Mouse (Mus musculus) cerebellum, adult 9-11 months (tissue): ENCODE results near the gene Matn4.

ENCODE experiments used
- DNase-seq: peaks from one replicate; pipeline ENCODE4 v3.0.0; 2022

Matn4 gene

DNA sequence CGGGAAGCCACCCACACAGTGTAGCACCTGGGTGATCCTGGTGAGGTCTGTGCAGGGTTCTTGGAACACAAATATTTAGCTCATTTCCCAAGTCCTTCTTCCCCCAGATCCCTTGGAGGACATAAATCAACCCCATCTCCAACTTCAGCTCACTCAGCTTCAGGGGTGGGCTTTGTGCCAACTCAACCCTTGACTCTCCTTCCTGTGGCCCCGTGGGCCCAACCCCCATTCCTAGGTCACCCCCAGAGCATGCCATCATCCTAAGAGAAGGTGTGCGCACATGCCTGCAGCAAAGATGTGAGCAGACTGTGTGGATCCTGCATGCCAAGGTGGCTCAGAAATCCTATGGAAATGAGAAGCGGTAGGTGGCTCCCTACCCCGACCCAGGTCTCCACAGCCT is 559 bp upstream of the Matn4 start:
- no peak for DNase-seq

DNA sequence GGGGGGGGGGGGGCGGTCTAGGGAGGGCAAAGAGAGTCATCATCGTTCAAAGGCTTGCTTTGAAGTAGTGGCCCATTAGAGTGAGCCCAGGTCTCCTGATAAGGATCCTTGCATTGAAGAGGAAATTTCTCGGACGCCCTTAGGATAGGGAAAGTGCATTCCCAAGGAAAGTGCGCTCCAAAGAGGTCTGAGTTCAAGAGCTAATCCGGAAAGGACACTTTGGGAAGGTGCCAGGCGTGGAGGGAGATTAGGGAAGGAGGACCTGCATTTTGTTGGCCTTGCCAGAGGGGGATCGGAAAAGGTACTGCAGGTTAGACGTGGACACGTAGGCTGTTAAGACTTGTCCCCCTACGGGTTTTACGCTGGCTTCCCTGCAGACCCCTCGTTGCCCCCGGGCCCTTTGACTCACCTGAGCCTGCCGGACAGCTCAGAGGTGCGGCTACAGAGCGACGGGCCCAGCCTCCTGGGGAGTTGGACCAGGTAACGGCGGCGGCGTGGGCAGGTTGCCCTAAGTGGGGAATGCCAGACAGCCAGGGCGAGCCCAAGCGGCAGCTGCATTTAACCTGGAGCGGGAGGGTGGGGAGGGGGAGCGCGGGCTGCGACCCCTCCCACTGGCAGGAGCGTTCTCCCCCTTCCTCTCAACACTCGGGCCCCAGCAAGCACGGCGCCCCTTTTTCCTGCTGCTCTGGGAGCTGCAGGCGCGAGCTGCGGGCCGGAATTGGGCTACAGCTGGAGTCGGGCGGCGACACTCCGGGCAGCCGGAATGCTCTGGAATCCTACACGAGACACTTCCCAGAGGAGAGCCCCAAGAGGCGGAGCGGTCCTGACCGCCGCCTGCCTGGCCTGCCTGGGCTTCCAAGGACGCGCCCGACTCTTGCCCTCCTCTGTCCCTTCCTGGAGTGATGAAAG is 624 bp downstream of the Matn4 start:
- DNase-seq = no peak

DNA sequence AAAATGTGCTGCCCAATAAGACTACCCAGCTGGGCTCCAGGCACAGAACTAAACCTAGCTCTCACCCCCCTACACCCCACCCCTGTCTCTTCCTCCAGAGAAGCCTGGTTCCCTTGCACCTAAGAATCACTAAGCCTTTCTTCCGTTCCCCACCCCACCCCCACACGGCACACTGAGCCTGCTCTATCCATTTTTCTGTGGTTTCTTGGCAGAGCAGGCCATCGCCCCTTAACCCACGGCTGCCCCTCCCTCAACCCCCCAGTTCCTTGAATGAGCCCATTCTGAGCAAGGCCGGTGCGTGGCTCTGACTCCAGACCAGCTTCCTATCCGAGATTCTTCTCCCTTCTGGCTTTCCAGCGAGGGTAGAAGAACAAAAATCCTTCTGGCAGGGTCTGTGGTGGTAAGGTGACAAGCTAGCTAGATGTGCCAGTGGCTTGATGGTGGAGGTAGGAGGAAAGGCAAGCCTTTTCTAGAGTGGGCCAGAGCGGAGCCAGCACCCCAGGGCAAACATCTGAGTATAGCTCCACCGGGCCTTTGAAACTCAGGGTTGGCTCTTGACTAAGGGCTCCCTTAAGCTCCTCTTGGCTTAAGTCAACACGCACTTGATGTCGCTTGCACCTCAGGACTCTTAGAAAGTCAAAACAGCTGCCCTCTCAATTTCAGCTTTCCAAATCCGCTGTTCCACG is 1.4 kb downstream of the Matn4 start:
- no peak for DNase-seq

DNA sequence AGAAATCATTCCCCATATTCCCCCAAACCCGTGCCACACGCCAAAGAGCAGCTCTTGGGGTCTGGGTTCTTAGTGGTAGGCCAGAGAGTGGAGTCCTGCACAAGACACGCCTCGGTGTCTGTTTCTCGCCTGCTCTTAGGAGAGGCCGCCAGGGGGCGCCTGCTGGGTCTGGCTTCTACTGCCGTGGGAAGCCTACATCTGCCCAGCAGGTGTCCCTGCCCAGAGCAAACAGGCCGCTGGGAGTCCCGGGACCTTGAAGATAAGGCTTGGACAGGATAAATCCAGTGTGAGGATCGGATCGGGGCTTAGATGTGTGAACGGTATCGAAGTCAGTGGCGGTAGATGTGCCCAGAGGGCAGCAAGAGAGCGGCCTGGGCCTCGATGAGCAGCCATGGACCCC is 2.1 kb downstream of the Matn4 start, which contains the start of gene Rbpjl:
Gene Rbpjl, plus strand, starts transcription at position 236 of the 400 bp plus-strand sequence.
- DNase-seq = peak; percentile 31

DNA sequence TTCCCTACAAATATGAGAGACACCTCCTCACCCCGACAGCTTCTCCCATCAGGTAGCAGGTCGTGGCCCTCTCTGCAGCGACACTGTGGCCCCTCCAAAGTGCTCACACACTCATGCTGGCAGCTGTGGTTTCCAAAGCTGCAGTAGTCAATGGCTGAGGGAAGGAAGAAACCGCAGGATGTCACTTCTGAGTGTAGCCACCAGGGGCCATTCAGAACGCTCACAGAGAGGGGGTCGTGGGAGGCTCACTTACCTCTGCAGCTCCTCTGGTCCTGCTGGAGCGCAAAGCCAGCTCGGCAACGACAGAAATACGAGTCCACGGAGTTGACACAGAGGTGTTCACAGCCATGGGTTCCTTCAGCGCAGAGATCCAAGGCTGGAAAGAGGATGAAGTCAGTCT is 8.0 kb downstream of the Matn4 start:
- DNase-seq = no peak

DNA sequence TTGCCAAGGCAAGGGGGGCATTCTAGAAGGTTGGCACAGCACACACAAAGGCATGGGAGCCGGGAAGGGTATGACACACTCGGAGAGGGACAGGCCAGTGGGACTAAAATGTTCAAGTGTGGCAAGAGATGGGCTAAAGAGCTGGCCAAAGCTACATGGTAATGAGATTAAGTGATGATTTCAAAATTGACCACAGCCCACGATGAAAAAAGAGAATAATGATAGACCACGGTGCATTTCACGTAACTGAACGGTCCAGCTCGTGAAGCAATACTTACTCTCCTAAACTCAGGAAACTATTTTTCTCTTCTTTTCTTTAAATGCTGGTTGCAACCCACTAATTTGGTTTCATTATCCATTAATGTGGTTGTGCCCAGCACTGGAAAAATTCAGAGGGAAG is 8.9 kb downstream of the Matn4 start:
- DNase-seq = no peak

DNA sequence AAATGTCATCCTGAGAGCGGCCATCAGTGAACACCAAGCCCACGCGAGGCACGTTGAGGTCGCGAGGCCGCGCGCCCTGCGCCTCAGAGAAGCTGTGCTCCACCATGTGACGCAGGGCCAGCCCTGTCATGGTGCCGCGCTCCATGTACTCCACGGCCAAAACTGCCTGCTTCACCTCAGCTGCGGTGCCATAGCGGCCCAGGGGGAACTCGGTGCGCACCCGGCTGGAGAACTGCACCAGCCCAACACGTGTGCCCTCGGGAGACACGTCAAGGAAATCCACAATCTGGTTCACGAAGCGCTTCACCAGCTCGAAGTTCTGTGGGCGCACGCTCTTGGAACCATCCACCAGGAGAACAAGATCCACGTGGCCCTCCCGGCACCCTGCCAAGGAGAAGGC is 11.8 kb downstream of the Matn4 start:
- DNase-seq = no peak

DNA sequence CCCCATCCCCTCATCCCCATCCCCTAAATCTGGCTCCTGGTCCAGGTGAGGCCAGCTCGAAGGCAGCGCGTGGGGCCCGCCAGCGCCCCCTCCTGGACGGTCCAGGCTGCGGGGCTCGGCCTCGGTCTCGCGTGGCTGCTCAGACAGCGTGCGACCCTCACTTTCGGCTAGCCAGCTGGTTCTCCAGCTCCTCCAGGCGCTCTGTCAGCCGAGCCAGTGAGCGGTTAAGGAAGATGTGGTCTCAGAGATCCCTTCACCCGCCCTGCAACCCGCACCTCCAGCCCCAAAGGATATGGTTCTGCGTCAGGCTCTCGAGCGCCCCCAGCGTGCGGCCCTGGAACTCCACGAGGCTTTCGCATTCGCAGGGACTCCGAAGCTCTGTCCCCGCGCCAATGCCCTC is 15.5 kb downstream of the Matn4 start:
- peak; percentile 80 for DNase-seq

DNA sequence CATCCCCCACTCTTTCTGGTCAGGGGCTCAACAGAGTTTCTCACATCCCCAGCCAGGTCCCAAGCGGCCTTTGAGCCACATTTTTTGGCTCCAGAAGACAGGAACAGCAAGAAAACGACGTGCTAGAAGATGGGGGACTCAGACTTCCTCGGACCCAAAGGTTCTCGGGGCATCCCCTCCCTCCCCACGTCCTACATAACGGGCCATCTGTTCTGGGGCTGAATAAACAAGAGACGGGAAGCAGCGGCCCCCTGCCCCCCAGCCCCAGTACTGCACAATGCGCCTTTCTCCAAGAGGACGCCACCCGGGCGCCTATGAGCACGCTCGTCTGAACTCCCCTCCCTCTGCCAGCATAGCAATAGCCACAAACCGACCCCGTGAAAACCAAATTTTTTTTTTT is 15.9 kb downstream of the Matn4 start, which contains the start of gene Slpi:
Gene Slpi, minus strand, starts transcription at position 76 of the 400 bp plus-strand sequence.
- DNase-seq = peak; percentile 19

DNA sequence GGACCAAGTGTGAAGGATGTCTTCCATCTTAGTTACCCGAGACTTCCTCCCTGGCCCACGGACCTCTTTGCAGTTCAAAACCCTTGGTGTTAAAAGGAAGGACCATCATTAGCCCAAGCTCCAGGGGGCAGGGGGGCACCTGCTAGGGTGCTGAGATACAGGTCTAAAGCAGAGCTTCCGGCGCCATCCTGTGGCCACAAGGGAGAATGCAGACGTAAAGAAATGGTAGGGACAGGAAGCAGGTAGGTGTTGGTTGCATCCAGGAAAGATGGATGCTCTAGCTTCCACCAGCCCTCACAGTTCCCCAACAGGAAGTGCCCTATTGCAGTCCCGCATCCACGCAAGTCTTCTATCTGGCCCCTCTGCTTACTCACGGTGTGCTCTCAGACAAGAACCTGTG is 18.0 kb downstream of the Matn4 start:
- DNase-seq = peak; percentile 23

DNA sequence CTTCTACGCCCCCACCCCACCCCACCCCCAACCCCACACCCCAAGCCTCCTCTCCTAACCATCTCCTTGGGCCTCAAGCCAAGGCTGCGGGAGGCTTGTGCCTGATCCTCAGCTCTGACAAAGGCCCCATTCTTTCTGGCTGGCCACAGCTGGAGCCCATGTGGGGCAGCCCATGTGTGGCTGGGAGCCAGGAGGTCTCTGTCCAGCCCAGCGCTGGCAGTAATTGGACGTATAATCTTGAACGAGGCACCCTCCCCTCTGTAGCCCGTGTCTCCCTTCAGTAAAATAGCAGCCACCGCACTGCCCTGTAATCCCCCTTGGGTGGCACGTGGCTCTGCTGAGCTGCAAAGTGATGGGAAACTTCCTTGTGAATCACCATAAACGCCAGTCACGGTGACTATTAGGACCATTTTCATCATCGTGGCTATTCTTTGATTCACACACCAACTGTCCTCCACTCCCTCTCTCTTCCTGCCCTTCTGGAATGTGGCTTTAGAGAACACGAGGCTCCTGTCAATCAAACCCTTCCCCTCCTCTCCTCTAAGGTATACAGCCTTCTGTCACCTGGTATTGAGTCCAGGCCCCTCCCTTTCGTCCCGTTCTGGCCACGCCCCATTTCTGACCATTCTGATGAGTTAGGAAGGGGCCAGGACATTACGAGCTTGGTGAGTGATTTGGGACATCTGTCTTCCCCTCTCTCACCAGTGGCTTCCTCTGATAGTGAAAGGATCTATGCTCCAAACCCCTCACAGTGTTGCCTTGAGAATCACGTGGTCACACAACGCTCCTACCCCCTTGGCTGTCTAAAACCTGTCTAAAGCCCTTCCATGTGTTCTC is 18.8 kb downstream of the Matn4 start:
- DNase-seq = no peak

DNA sequence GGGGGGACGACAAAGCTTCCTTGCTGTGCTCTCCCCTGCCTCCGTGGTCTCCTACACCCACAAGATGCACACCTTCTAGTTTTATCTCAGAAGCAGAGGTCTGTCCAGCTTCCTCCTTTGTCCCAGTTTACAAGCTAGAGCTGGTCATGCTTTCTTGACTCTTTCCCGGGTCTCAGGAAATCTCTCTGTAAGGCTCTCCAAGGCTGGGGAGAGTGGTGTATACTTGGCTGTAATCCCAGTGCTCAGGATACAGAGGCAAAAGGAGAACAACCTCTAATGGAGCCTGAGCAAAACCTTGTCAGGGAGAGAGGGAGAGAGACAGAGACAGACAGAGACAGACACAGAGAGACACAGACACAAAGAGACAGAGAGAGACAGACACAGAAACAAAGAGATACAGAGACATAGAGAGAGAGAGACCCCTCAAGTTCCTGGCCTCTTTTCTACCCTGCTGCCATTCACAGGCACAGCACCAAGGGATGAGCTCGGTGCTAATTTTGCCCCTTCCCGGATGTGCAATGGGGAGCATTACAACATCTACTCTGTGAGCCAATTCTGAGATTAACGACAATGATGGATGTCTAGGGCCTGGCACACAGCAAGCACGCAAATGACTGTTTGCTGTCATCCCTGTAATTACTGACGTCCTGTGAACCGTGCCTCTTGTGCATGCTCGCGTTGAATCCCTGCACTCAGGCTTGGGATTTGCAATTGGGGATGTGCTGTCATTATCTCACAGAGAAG is 21.1 kb downstream of the Matn4 start:
- DNase-seq = no peak

DNA sequence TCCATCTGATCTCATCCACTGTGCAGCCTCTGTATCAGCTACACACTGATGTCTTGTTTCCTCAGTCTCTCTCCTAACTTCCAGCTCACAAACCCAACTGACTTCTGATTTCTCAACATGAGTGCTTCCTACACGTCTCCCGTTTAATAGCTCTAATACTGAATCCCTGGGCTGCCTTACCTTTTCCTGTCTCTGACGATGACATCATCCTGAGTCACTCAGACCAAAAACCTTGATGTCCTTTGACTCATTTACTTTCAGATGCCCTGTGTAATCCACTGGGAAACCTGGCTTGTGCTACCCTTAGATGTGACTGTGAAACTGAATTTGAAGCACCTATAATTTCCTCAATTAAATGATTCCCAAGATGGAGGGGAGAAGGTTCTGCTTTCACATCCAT is 22.0 kb downstream of the Matn4 start:
- no peak for DNase-seq

DNA sequence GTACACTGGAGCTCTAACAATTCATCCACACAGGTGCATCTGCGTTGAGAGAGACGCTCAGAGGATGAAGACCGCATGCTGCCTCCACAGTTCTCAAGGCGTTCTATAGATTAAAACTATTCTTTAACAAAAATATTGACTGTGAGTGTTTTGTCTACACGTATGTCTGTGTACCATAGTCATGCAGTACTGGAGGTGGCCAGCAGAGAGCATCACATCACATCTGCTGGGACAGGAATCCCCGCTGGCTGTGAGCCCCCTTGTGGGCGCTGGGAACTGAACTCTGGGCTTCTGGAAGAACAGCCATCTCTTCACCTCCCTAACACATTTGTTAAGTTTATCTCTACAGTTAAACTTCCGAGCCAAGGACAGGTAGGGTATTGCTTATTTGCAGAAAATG is 23.2 kb downstream of the Matn4 start:
- DNase-seq = no peak

DNA sequence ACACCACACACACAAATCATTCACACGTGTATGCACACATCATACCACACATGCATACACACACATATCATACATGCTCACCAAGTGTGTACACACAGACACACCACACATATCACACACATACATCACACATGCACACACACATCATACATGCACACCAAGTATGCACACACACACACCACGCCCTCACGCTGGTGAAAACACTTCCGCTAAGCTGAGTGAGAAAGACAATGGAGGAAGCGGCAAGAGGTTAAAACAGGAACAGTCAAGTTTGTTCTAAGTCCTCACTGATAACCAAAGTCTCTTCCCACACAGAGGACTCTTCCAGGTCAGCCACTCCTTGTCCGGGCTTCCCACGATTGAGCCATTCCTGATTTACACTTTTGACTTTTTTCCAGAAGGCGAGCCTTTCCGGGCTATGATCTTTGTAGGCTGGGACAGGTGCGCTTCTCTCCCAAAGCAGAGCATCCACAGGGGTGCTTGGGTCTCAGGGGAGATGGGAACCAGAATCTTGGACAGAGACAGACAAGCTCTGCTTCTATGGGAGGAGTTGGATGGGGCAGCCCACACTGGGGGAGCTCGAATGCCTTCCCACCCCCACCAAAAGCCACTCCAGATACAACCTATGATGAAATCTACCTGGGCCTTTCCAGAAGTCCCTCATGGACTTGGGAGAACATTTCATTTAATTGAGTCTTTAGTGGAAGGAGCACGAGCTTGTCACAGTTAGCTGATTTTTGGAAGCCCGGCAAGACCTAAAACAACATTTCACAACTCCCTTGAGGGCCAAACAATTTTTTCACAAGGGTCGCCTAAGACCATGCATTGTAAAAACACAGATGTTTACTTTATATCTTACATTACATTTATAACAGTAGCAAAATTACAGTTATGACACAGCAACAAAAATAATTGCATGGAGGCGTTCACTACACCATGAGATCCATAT is 27.2 kb downstream of the Matn4 start:
- no peak for DNase-seq

DNA sequence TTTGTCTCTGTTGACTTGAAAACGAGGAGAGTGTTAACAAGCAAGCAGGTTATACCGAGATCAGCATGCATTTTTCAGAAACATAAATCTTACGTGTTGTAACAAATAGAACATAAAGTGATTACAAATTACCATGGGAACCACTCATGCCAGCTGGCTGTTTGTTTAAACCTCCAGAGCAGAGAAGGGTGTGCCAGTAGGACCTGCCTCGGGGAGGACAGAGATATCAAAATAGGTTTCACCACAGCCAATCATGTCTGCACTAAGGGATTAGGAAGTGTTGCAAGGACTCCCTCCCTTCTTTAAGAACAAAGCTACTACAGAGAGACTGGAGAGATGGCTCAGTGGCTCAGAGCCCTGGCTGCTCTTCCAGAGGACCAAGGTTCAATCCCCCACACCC is 31.8 kb downstream of the Matn4 start:
- DNase-seq = no peak

DNA sequence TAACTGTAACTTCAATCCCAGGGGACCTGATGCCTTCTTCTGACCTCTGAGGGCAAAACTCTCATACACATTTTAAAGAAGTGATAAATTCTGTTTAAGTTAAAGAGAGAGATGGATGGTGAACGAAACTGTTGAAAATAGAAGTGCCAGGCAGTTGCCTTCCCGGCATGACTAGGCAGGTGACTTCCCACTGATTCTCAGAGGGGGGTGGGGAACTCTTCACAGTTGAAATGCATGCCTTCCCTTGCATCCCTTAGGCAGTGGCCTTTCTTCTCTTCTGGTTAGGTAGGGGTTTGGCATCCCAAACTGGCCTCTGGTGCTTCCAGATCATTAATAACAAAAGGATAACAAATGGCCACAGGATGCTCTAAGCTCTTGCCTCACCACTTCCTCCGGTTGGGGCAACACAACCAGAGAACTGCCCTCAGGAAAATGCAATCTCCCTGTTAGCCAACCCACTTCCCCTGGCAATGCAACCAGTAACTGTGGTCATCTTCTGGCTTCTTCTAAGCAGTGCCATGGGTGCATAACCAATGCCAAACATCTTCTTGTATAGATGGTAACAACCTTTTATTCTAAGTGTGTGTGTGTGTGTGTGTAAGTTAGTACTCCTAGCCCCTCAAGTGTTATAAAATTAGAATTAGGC is 32.4 kb downstream of the Matn4 start:
- no peak for DNase-seq

DNA sequence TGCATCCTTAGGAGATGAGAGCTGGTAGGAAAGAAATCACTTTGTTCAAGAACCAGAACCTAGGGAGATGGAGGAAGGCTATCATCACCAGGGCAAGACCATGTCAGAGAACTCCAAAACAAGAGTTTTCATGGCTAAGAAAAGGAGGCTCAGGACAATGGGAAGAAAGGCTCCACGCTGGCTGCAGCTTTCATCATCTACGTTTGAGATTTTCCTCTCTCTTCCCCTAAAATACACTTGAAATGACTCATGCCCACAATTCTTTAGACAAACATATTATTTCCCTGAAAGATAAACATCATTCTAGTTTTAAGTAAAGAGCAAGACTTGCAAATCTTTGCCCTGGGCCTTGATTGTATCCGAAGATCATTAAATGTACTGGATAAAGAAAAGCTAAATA is 33.6 kb downstream of the Matn4 start:
- no peak for DNase-seq

DNA sequence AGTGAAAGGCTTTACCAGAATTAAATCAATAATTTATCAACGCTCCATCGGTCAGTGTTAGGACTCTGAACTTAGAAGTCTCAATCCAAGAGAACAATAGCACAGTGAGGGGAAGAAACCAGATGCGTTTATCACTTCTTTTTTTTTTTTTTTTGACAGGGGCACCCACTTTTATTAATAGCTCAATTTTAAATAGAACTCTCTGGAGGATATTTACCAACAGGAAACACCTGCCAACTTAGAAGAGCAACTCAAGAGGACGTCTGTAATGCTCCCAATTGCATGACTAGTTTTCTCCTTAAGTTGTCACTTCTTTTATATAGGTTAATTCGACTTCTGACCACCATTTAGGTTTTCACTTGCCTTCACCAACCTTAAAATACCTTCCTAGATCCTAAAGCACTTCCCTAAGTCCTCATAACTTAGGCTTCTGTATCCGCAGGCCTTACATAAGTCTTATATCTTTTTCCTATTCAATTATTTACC is 36.3 kb downstream of the Matn4 start:
- DNase-seq = no peak

DNA sequence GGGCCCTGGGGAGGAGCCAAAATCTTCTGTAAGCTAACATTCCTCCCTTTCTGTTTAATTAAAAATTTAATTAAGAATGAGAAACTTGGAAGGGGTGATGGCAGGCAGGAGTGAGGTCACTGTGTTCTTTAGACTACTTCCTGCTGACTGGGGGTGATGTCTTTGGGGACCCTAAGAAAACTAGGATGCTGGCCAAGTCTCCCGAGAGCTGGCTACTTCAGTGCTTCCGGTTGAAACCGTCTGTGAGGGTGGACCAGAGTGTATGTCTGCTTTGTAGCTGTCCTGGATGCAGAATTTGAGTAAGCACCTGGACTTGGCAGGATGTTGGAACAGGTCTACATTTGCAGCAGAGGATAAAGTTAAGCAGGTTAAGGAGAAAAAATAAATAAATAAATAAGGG is 38.0 kb downstream of the Matn4 start:
- DNase-seq = no peak
